Mouse (Mus musculus) brain, embryonic 14.5 days (tissue): ENCODE measurements around the gene Tyk2. TPM values are rescaled to one million over a fixed set of nuclear protein-coding genes. Genes with fewer than 3 reads are reported as not detected.
A peak's percentile ranks its signal among the peaks of the same experiment; 100 is the strongest.

Experiments
- DNase-seq: peaks from one replicate; pipeline ENCODE4 v3.0.0-alpha.2; 2011; ENCODE audit warnings: low read depth
- CTCF ChIP-seq: fragments of 200-500 bp; IDR thresholded peaks from 2 replicates; pipeline ENCODE4 v1.5.1; 2012; ENCODE audit warnings: inconsistent platforms, mild to moderate bottlenecking, moderate library complexity, borderline replicate concordance; ENCODE audit not compliant: insufficient read depth, insufficient read length; ENCODE audit errors: extremely low read depth
- POLR2A ChIP-seq: fragments of 200-500 bp; IDR thresholded peaks from 2 replicates; pipeline ENCODE4 v1.6.1; 2012; ENCODE audit warnings: mild to moderate bottlenecking, inconsistent platforms, borderline replicate concordance; ENCODE audit not compliant: poor library complexity, insufficient read depth, insufficient read length, severe bottlenecking; ENCODE audit errors: extremely low read depth
- polyA plus RNA-seq: library from polyadenylated mRNA; depleted of rRNA; stranded (reverse); fragments of >200 nt; gene quantifications from 2 replicates; pipeline ENCODE4 v1.2.3, GENCODE M21; 2012; rRNA removed

Gene Tyk2
- polyA plus RNA-seq, 1 experiment = 16.2 TPM

GRCm38 (mm10) chr9:21062928-21063327, 68.1 kb downstream of the Tyk2 start:
- TF ChIP-seq CTCF (no peak), POLR2A (no peak)
- peak; percentile 19 for DNase-seq

Other genes with a start within 250 kb of the Tyk2 start
- 73.8 and 96.8 TPM in 2 replicates for gene Ppan, start 243.1 kb downstream of the Tyk2 start, polyA plus RNA-seq
- 144 and 152 TPM in 2 replicates for gene Eif3g, start 232.6 kb downstream of the Tyk2 start, polyA plus RNA-seq
- gene Dnmt1, start 171.4 kb downstream of the Tyk2 start, polyA plus RNA-seq = 90.1 and 103 TPM in 2 replicates
- gene S1pr2, start 154.5 kb downstream of the Tyk2 start, polyA plus RNA-seq = 4.7 and 6.0 TPM in 2 replicates
- 81.1 and 85.4 TPM in 2 replicates for gene Mrpl4, start 128.5 kb downstream of the Tyk2 start, polyA plus RNA-seq
- 3.0 and 3.9 TPM in 2 replicates for gene Icam1, start 115.3 kb downstream of the Tyk2 start, polyA plus RNA-seq
- gene Icam4, start 101.9 kb downstream of the Tyk2 start, polyA plus RNA-seq = 0.08 and 0.13 TPM in 2 replicates
- 1.0 and 1.5 TPM in 2 replicates for gene Icam5, start 99.2 kb downstream of the Tyk2 start, polyA plus RNA-seq
- gene Zglp1, start 64.2 kb downstream of the Tyk2 start, polyA plus RNA-seq = 1.3 and 2.1 TPM in 2 replicates
- 2.9 and 3.0 TPM in 2 replicates for gene Gm49373, start 58.1 kb downstream of the Tyk2 start, polyA plus RNA-seq
- 68.4 and 86.0 TPM in 2 replicates for gene Fdx1l, start 57.6 kb downstream of the Tyk2 start, polyA plus RNA-seq
- 4.8 and 5.6 TPM in 2 replicates for gene Gm38431, start 39.2 kb downstream of the Tyk2 start, polyA plus RNA-seq
- 65.6 and 70.2 TPM in 2 replicates for gene Raver1, start 39.2 kb downstream of the Tyk2 start, polyA plus RNA-seq
- 141 and 182 TPM in 2 replicates for gene Cdc37, start 18.7 kb upstream of the Tyk2 start, polyA plus RNA-seq
- 16.3 and 23.4 TPM in 2 replicates for gene Pde4a, start 34.5 kb upstream of the Tyk2 start, polyA plus RNA-seq
- 58.7 and 59.7 TPM in 2 replicates for gene Keap1, start 108.1 kb upstream of the Tyk2 start, polyA plus RNA-seq
- 2.2 and 2.5 TPM in 2 replicates for gene S1pr5, start 117.2 kb upstream of the Tyk2 start, polyA plus RNA-seq
- 38.1 and 45.9 TPM in 2 replicates for gene Atg4d, start 134.1 kb upstream of the Tyk2 start, polyA plus RNA-seq
- gene Kri1, start 156.7 kb upstream of the Tyk2 start, polyA plus RNA-seq = 32.9 and 36.3 TPM in 2 replicates
- gene Cdkn2d, start 160.2 kb upstream of the Tyk2 start, polyA plus RNA-seq = 70.4 and 84.9 TPM in 2 replicates
- 2.4 and 2.9 TPM in 2 replicates for gene Ap1m2, start 181.1 kb upstream of the Tyk2 start, polyA plus RNA-seq
- gene Slc44a2, start 189.5 kb upstream of the Tyk2 start, polyA plus RNA-seq = 70.1 and 75.6 TPM in 2 replicates
- gene Ilf3, start 236.6 kb upstream of the Tyk2 start, polyA plus RNA-seq = 202 and 216 TPM in 2 replicates